Mouse (Mus musculus) megakaryocyte, embryonic 14.5 days (primary cell): ENCODE measurements around the gene Esr2.

ENCODE experiments used
- FLI1 ChIP-seq: IDR thresholded peaks from 2 replicates; pipeline ENCODE4 v1.6.1; 2012; ENCODE audit warnings: low read length, inconsistent platforms, mixed read lengths
- GATA1 ChIP-seq: IDR thresholded peaks from 3 replicates; pipeline ENCODE4 v1.6.1; 2012; ENCODE audit warnings: mixed read lengths, low read length, inconsistent platforms, borderline replicate concordance

GRCm38 (mm10) chr12:76116577-76116976, 60.5 kb downstream of the Esr2 start:
- TF ChIP-seq GATA1 (no peak), FLI1 (no peak)
